Mouse (Mus musculus): ENCODE measurements around the gene Npvf. TPM values are rescaled to one million over a fixed set of nuclear protein-coding genes. Genes with fewer than 3 reads are reported as not detected.
"Not testable (repeated sequence)": the region's sequence is repeated elsewhere in the genome, so short reads cannot be mapped to it uniquely, and the experiment has no call there.

The Npvf gene
- polyA plus RNA-seq, 1 experiment from 2014 or later = not detected

DNA sequence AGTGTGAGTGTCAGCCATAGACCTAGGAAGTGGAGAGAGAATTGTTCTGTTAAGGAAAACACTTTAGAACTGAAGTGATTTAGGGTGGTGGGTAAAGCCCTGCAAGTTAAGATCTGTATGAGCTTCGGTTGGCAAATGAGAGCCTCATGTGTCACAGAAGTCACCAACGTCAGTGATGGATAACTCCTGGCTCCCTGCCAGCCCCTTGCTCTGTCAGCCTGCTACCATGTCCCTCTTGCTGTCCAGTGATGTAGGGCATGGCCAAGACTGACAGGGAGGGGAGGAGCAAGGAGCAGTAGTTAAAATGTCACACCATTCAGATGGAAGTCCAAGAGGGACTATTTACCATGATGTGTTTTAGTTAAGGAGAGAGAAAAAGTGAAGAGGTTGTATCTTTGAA is 14.6 kb downstream of the Npvf start:
- no peak overlapping the region for H3K9ac ChIP-seq
- WGBS (ENCODE audit: insufficient replicate concordance) = 35% methylated on average over 2 of the region's 2 CpGs
- no peak for ATAC-seq (ENCODE audit: insufficient read depth)
- no peaks in the 10 kb centered on the region for H3K9me3 ChIP-seq (replicated peaks)
- H3K27me3 ChIP-seq = no peaks in the 10 kb centered on the region
- H3K4me1 ChIP-seq (replicated peaks) = no peaks in the 10 kb centered on the region
- no peak overlapping the region for H3K4me3 ChIP-seq (replicated peaks)
- H3K27ac ChIP-seq (replicated peaks) = no peak overlapping the region
- H3K4me2 ChIP-seq = no peak overlapping the region
- no peaks in the 10 kb centered on the region for H3K36me3 ChIP-seq (replicated peaks)

DNA sequence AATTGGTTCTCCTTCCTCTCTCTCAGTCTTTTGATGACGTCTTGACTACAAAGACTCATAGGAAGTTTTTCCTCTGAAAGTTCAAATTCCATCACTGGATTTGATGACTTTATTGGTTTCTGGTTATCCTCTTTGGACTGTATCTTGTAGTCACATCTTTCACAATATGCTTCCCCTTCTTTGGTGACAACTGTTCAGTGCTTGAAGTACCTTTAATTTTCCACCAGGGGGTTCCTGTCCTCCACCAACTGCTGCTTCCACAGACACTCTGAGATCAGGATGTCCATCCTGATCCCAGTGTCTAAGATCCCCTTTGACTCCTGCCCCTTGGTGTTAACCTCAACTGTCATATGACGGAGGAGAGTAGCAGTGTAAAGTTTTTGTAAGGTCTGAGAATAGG is 28.1 kb downstream of the Npvf start:
- H3K9me3 ChIP-seq (replicated peaks); H3K27me3 ChIP-seq; H3K9ac ChIP-seq; ATAC-seq (ENCODE audit: insufficient read depth); H3K4me2 ChIP-seq; H3K4me1 ChIP-seq (replicated peaks); H3K4me3 ChIP-seq (replicated peaks); H3K27ac ChIP-seq (replicated peaks); H3K36me3 ChIP-seq (replicated peaks): not testable (repeated sequence)
- WGBS (ENCODE audit: insufficient replicate concordance) = 54% methylated on average over 2 of the region's 2 CpGs

DNA sequence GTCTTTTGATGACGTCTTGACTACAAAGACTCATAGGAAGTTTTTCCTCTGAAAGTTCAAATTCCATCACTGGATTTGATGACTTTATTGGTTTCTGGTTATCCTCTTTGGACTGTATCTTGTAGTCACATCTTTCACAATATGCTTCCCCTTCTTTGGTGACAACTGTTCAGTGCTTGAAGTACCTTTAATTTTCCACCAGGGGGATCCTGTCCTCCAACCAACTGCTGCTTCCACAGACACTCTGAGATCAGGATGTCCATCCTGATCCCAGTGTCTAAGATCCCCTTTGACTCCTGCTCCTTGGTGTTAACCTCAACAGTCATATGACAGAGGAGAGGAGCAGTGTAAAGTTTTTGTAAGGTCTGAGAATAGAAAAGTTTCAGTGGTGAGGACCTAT is 36.0 kb downstream of the Npvf start:
- H3K4me3 ChIP-seq (replicated peaks); ATAC-seq (ENCODE audit: insufficient read depth); H3K27me3 ChIP-seq; H3K4me1 ChIP-seq (replicated peaks); H3K4me2 ChIP-seq; H3K9me3 ChIP-seq (replicated peaks); H3K27ac ChIP-seq (replicated peaks); H3K36me3 ChIP-seq (replicated peaks); H3K9ac ChIP-seq: not testable (repeated sequence)
- WGBS (ENCODE audit: insufficient replicate concordance) = 65% methylated on average over 1 of the region's 1 CpGs

DNA sequence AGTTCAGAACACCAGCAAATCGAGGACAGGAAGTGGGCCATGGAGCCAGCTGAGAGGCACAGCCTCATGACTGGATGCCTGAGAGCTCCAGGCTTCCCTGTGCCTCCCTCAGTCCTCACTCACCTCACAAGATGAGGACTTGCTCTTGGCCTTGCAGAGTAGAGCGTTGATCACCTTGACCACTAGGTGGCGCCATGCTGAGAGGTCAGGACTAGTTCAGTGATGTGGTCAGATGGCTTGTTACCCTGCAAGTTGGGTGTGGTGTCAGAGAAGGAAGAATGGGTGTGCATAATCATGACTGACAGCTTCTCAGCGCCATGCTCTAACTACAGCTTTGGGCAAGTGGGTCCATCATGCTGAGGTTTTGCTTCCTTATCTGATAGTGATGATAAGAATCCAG is 52.6 kb downstream of the Npvf start:
- Histone ChIP-seq H3K4me3 (replicated peaks) (no peak overlapping the region), H3K4me2 (no peak overlapping the region), H3K27ac (replicated peaks) (no peak overlapping the region), H3K4me1 (replicated peaks) (peaks cover 6% of the 10 kb centered on the region), H3K27me3 (0 out of 2 replicates have a peak, but pooled peaks cover 3% of the 10 kb centered on the region), H3K9ac (no peak overlapping the region), H3K36me3 (replicated peaks) (no peaks in the 10 kb centered on the region), H3K9me3 (replicated peaks) (no peaks in the 10 kb centered on the region)
- no peak for ATAC-seq (ENCODE audit: insufficient read depth)
- 14% methylated on average over 4 of the region's 4 CpGs for WGBS (ENCODE audit: insufficient replicate concordance)

Other genes starting within 250 kb of the Npvf start
- 0.64 and 0.74 TPM in 2 replicates for gene Osbpl3, start 198.2 kb downstream of the Npvf start, polyA plus RNA-seq (2015; fragmentation: Nextera tagmentation; extraction: Ambion mirVana)
- gene Cycs, start 87.9 kb downstream of the Npvf start, polyA plus RNA-seq (2015; fragmentation: Nextera tagmentation; extraction: Ambion mirVana) = 32.9 and 36.2 TPM in 2 replicates
- gene 4921507P07Rik, start 57.8 kb downstream of the Npvf start, polyA plus RNA-seq (2015; fragmentation: Nextera tagmentation; extraction: Ambion mirVana) = 0.14 and 0.30 TPM in 2 replicates

Data from liver, embryonic 15.5 days (tissue).